Mouse (Mus musculus) mammary gland, adult 2 months (tissue): ENCODE measurements around the gene Olfr1258. TPM values are rescaled to one million over a fixed set of nuclear protein-coding genes. Genes with fewer than 3 reads are reported as not detected.

Source experiments
- polyA plus RNA-seq: library from polyadenylated mRNA; depleted of rRNA; stranded (reverse); fragments of >200 nt; gene quantifications from 2 replicates; pipeline ENCODE4 v1.2.3, GENCODE M21; 2012; ENCODE audit warnings: low replicate concordance; rRNA removed

The Olfr1258 gene
- polyA plus RNA-seq = not detected in 2 replicates

DNA sequence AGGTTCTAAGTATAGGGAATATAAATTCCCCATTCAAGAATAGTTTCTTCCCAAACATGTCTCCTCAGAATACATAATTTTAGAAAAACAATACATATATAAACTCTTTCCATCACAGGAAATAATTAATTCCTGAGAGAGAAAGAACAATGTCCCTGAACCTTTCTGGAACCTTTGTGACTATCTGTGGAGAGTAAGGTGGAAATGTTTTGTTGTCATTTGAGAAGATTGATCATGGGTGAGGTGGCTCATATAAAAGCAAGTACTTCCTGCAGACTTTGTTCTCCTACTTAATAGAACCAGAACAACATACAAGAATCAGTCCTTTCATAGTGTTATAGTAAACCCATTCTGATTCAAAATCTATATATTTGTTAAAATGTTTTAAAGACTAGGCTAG lies at the start of gene Olfr1258:
Olfr1258 (plus strand) TSS at position 301 of the 400 bp plus-strand sequence.

DNA sequence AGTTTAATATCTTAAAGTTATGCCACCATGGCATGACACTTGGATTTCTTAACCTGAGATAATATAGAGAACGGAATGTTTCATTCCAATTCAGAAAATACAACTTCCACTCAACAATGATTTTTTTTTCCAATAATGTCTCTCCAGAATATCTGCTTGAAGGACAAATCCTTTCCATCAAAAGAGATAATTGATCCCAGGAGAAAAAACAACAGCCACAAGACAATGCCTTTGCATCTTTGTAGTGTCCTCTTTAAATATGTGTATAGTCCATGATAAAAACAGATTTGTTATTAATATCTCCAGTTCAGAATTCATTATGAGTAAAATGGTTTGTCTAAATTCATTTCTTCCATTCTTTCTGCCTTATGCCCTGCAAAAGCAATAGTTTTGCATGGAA lies 49.0 kb upstream of the Olfr1258 start, which contains the start of gene Olfr1257:
Olfr1257 (plus strand) TSS at position 301 of the 400 bp plus-strand sequence.

DNA sequence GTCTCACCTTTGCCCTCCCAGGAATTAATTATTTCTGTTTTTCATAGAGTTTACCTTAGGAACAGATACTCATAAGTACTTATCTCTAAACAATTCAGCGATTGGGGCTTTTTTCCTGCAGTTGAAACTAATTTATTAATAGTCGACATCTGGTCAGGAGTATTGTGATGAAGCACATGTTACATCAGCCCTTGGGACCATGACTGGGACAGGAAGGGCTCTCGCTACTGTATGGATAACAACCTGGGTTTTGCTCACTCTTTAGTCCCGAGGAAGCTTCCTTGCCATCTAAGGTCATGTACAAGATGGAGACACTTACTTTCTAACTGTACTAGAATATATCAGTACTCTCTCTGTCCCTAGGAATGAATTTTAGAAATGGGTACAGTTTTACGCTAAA lies 21.5 kb downstream of the Olfr1258 start, which contains the start of gene Olfr1259:
Olfr1259 (minus strand) TSS at position 101 of the 400 bp plus-strand sequence.

DNA sequence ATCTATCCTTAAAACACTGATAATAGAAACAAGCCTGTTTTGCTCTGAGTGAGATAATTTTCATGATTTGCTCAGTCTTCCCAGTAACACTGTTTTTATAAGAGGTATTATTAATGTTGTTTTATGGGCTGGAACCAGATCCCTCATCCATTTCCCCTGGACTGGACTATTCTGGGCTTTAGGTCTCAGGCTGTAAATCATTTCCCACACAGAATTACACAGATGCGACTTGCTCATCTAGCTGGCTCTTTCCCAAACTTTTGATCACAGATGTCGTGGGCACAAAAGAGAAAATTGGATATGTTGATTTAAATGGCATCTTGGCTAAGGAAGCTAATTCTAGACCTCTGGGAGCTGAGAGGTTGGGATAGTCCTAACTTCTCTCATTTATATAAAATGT lies 47.1 kb downstream of the Olfr1258 start, which contains the start of gene Olfr1260:
Olfr1260 (plus strand) TSS at position 157 of the 400 bp plus-strand sequence.

Other genes starting within 250 kb of the Olfr1258 start
- not detected in 2 replicates for gene Olfr1252, start 202.3 kb upstream of the Olfr1258 start, polyA plus RNA-seq
- gene Olfr1253, start 170.2 kb upstream of the Olfr1258 start, polyA plus RNA-seq = not detected in 2 replicates
- not detected in 2 replicates for gene Olfr1254, start 133.7 kb upstream of the Olfr1258 start, polyA plus RNA-seq
- gene Olfr1255, start 115.3 kb upstream of the Olfr1258 start, polyA plus RNA-seq = not detected in 2 replicates
- not detected in 2 replicates for gene Olfr1256, start 85.8 kb upstream of the Olfr1258 start, polyA plus RNA-seq
- gene Olfr48, start 79.1 kb upstream of the Olfr1258 start, polyA plus RNA-seq = not detected in 2 replicates
- not detected in 2 replicates for gene Olfr1257, start 48.9 kb upstream of the Olfr1258 start, polyA plus RNA-seq
- gene Olfr1259, start 21.4 kb downstream of the Olfr1258 start, polyA plus RNA-seq = not detected in 2 replicates
- not detected in 2 replicates for gene Olfr1260, start 47.0 kb downstream of the Olfr1258 start, polyA plus RNA-seq
- gene Olfr1261, start 63.9 kb downstream of the Olfr1258 start, polyA plus RNA-seq = not detected in 2 replicates
- gene Olfr1262, start 72.8 kb downstream of the Olfr1258 start, polyA plus RNA-seq = not detected in 2 replicates
- gene Olfr1263, start 84.8 kb downstream of the Olfr1258 start, polyA plus RNA-seq = not detected in 2 replicates
- gene Olfr1264, start 98.3 kb downstream of the Olfr1258 start, polyA plus RNA-seq = not detected in 2 replicates
- gene Olfr1265, start 108.0 kb downstream of the Olfr1258 start, polyA plus RNA-seq = not detected in 2 replicates
- not detected in 2 replicates for gene Olfr140, start 136.3 kb downstream of the Olfr1258 start, polyA plus RNA-seq
- not detected in 2 replicates for gene Olfr1269, start 194.1 kb downstream of the Olfr1258 start, polyA plus RNA-seq
- gene Olfr32, start 215.0 kb downstream of the Olfr1258 start, polyA plus RNA-seq = not detected in 2 replicates
- gene Olfr1270, start 225.8 kb downstream of the Olfr1258 start, polyA plus RNA-seq = not detected in 2 replicates